Mouse (Mus musculus) heart, embryonic 11.5 days (tissue): ENCODE data around the gene Zfp1. TPM values are rescaled to one million over a fixed set of nuclear protein-coding genes. Genes with fewer than 3 reads are reported as not detected.

ENCODE experiments used
- microRNA-seq: library from miRNA; unstranded; fragments of <30 nt; microRNA quantifications from one replicate; pipeline ENCODE4, GENCODE M21; 2016; ENCODE audit warnings: borderline number of aligned reads
- polyA plus RNA-seq: library from polyadenylated mRNA; unstranded; fragments of >200 nt; fragmentation: Nextera tagmentation; extraction: Ambion mirVana; gene quantifications from 2 replicates; pipeline ENCODE4 v1.2.1, GENCODE M21; 2014

The Zfp1 gene
- polyA plus RNA-seq, 1 experiment from 2014 or later = 16.5 TPM

Small RNA genes lying within 50 kb of the gene (microRNA-seq; reads per million reads assigned to microRNA genes)
- gene Mir7076 = not detected

Other genes starting within 250 kb of the Zfp1 start
- gene Fa2h, start 249.6 kb upstream of the Zfp1 start, polyA plus RNA-seq = 0.07 TPM in 1 of 2 replicates, not detected in the other
- 2.5 and 4.2 TPM in 2 replicates for gene Wdr59, start 121.3 kb upstream of the Zfp1 start, polyA plus RNA-seq
- 23.1 and 23.7 TPM in 2 replicates for gene Znrf1, start 107.3 kb upstream of the Zfp1 start, polyA plus RNA-seq
- gene Ldhd, start 13.0 kb upstream of the Zfp1 start, polyA plus RNA-seq = 0.39 and 0.52 TPM in 2 replicates
- not detected in 2 replicates for gene Ctrb1, start 47.6 kb downstream of the Zfp1 start, polyA plus RNA-seq
- gene Bcar1, start 100.4 kb downstream of the Zfp1 start, polyA plus RNA-seq = 46.6 and 53.8 TPM in 2 replicates
- 163 and 173 TPM in 2 replicates for gene Cfdp1, start 210.9 kb downstream of the Zfp1 start, polyA plus RNA-seq
- 4.5 and 5.8 TPM in 2 replicates for gene Tmem170, start 233.3 kb downstream of the Zfp1 start, polyA plus RNA-seq